Mouse (Mus musculus) ES-Bruce4 (cell line): ENCODE results near the gene Atad2b.

ENCODE experiments used
- EP300 ChIP-seq: IDR thresholded peaks from 2 replicates; pipeline ENCODE4 v1.6.1; 2011; ENCODE audit warnings: low read depth, low read length; ENCODE audit not compliant: insufficient read depth
- POLR2A ChIP-seq: IDR thresholded peaks from one replicate; pipeline ENCODE4 v1.8.1; 2011; ENCODE audit warnings: low read length; ENCODE audit not compliant: insufficient read depth

GRCm38 (mm10) chr12:4873531-4873930 lies 43.6 kb upstream of the Atad2b start:
- TF ChIP-seq EP300 (no peak), POLR2A (no peak)
